Mouse (Mus musculus) T-cell, adult 2 months (primary cell): ENCODE data around the gene Sspo.

Source experiments
- DNase-seq: peaks from one replicate; pipeline ENCODE4 v3.0.0; 2022; ENCODE audit warnings: low spot score

The Sspo gene

GRCm38 (mm10) chr6:48540721-48541120 is 92.7 kb downstream of the Sspo start:
- no peak for DNase-seq

- DNase-seq, result no peak
These were observed 93.8 kb downstream of the Sspo start for GRCm38 (mm10) chr6:48541560-48542450.

DNA sequence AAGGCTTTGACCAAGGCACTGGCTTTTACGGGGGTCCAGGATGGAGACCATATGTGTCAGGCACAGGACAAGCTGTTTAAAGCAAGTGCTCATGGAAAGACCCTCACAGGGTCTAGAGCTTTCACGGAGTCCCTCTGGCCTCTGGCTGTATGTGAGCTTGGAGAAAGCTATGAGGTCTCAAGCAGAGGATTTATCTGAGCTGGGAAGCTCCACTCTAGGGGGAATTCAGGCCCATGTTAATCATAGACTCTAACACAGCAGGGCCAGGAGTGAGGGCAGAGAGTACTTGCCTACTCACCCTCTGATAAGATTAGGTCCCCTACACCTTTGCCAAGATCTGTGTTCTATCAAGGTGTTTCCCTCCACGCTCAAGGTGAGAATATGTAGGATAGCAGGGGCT is 94.6 kb downstream of the Sspo start:
- no peak for DNase-seq

- DNase-seq, result no peak
These were observed 97.2 kb downstream of the Sspo start for GRCm38 (mm10) chr6:48545251-48545650.

DNA sequence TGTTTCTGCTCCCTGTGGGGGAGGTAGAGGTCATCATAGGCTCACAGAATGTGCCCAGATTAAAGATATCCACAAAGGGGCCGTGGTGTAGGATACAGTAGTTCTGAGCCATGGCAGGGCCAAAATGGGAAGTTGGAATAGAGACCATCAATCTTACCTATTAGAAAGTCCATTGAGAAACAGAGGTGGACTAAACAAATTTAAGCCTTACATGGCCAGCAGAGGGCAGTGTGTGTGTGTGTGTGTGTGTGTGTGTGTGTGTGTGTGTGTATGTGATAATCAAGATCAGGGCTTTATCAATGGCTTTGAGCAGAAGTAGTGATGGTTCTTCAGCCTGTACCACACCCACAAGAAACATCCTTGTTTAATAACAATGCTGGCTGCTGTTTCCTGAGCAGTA is 98.2 kb downstream of the Sspo start:
- peak; percentile 43 for DNase-seq

- no peak for DNase-seq
These were observed 98.8 kb downstream of the Sspo start for GRCm38 (mm10) chr6:48546858-48547257.

GRCm38 (mm10) chr6:48548314-48548713 is 100.3 kb downstream of the Sspo start:
- DNase-seq, result no peak
